15 mouse cellular contexts compared by ENCODE assay signal in the genomic region with DNA sequence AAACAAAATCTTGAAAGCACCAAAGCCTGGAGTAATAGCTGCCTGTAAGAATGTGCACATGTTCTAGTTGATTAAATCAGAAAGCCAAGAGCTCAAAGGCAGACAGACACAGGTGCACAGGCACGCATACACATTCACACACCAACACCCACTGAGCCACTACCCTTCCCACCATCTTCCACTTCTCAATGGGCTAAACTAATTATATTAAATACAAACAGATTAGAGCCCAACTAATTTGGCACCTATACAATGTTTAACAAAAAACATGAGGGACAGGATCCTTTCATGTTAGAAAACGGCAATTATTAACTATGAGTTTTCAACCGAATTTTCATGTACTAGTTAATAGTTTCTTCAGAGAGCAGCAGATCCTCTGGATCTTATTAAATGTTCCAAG.
"Had no signal": no experiment of that assay in that cellular context is flagged by ENCODE, and none has a peak within 500 bp of the region (broad histone marks: within the 10 kb centered on the region; RNA-seq: fewer than 3 reads in every experiment).

No protein-coding gene starts in this region.

- H3K4me3 ChIP-seq: left cerebral cortex, adult 2 months; liver, embryonic 13.5 days; stomach, embryonic 15.5 days had no signal

- H3K27ac ChIP-seq: left cerebral cortex, adult 2 months; liver, embryonic 13.5 days; stomach, embryonic 15.5 days had no signal

- H3K27me3 ChIP-seq: liver, embryonic 13.5 days; stomach, embryonic 15.5 days had no signal

- H3K36me3 ChIP-seq: liver, embryonic 13.5 days; stomach, embryonic 15.5 days had no signal

- H3K9ac ChIP-seq: liver, embryonic 13.5 days; stomach, embryonic 15.5 days had no signal

- H3K9me3 ChIP-seq: liver, embryonic 13.5 days; stomach, embryonic 15.5 days had no signal

- H3K4me2 ChIP-seq: liver, embryonic 13.5 days; midbrain, embryonic 11.5 days; stomach, embryonic 15.5 days had no signal

- DNase-seq: layer of hippocampus, postnatal 36 days; liver, embryonic 13.5 days; lung, adult 2 months; lung, postnatal 14 days; lung, postnatal 4 days; midbrain, embryonic 14.5 days; right cerebral cortex, adult 18-20 months; right cerebral cortex, postnatal 14 days; right cerebral cortex, postnatal 4 days; thymus, postnatal 25 days had no signal

- ATAC-seq: inflammation-experienced regulatory T-cells, adult 6 months; intestine, embryonic 16.5 days had no signal

- H3K4me1 ChIP-seq: liver, embryonic 13.5 days; stomach, embryonic 15.5 days had no signal
